Mouse (Mus musculus): ENCODE measurements around the gene 4921517D22Rik. TPM values are rescaled to one million over a fixed set of nuclear protein-coding genes. Genes with fewer than 3 reads are reported as not detected.
"Not testable (repeated sequence)": the region's sequence is repeated elsewhere in the genome, so short reads cannot be mapped to it uniquely, and the experiment has no call there.

The 4921517D22Rik gene
- total and polyA plus RNA-seq, 3 experiments = 0.11 TPM; not detected in 2

DNA sequence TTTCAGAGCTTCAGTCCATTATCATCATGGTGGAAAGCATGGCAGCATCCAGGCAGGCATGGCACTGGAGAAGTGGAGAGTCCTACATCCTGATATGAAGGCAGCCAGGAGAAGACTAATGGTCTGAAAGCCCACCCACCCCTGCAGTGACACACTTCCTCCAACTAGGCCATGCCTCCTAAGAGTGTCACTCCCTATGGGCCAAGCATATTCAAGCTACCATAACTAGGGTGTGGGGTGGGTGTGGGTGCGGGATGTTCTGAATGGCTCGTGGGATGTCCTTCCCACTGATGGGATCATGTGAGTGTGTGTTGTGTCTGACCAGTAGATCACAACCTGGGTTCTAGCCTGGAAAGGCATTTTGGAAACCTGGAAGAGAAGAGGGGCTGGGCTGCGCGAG, 40.0 kb upstream of the 4921517D22Rik start:
- ATAC-seq (ENCODE audit: extremely low read depth, insufficient number of reproducible peaks, low FRiP score, poor library complexity, severe bottlenecking) (no peak), DNase-seq (ENCODE audit: low spot score) (no peak)
- Histone ChIP-seq H3K9me3 (replicated peaks) (no peaks in the 10 kb centered on the region), H3K4me1 (ENCODE audit: insufficient read depth, low read depth, low read length) (peaks cover 64% of the 10 kb centered on the region), H3K4me3 (ENCODE audit: low read depth, low read length) (peak overlapping the region; percentile 45; the same call in 1 of the 2 replicates), H3K36me3 (replicated peaks) (no peaks in the 10 kb centered on the region), H3K27me3 (ENCODE audit: insufficient read depth, low read length) (no peaks in the 10 kb centered on the region; the same call in 1 of the 2 replicates)
- no peak for TF ChIP-seq TAL1 (conservative IDR thresholded peaks at IDR 0.05; ENCODE audit: low read depth, low read length)
- no peak for TF ChIP-seq GATA1 (IDR thresholded peaks at IDR 0.05; ENCODE audit: borderline replicate concordance, low read length)
- TF ChIP-seq POLR2AphosphoS5 (IDR thresholded peaks at IDR 0.05; ENCODE audit: insufficient replicate concordance, low read depth, low read length) = no peak
- TF ChIP-seq CTCF (IDR thresholded peaks at IDR 0.05; ENCODE audit: low read depth, low read length) = no peak
- no peak for TF ChIP-seq GATA2 (IDR thresholded peaks at IDR 0.05; ENCODE audit: borderline replicate concordance, low read depth, low read length)

DNA sequence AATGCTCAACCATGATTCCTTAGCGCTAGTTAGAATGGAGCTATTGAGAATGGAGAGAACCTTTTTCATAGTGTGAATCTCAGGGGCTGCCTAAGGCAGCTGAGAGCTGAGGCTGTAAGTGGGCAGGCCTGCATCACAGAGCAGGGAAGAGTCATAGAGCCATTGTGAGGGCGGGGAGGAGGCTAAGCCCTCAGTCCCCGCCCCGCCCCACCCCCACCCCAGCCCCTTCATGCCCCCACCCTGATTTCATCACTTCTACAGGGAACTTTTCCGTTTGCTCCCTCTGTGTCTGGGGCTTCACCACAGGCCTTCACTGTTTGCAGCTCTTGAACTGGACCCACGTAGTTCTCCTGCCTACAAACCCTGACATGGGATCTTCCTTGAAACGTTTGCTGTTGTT, 37.7 kb upstream of the 4921517D22Rik start, which contains the start of gene Spata31d1d:
Gene Spata31d1d, minus strand, starts transcription at position 101 of the 400 bp plus-strand sequence.
- H3K4me1 ChIP-seq (ENCODE audit: insufficient read depth, low read depth, low read length) = peaks cover 66% of the 10 kb centered on the region
- no peaks in the 10 kb centered on the region for H3K9me3 ChIP-seq (replicated peaks)
- DNase-seq (ENCODE audit: low spot score) = no peak
- no peak for ATAC-seq (ENCODE audit: extremely low read depth, insufficient number of reproducible peaks, low FRiP score, poor library complexity, severe bottlenecking)
- no peak within 1 kb of the TSS for H3K4me3 ChIP-seq (ENCODE audit: low read depth, low read length)
- TF ChIP-seq GATA2 (IDR thresholded peaks at IDR 0.05; ENCODE audit: borderline replicate concordance, low read depth, low read length) (no peak), POLR2AphosphoS5 (IDR thresholded peaks at IDR 0.05; ENCODE audit: insufficient replicate concordance, low read depth, low read length) (no peak), GATA1 (IDR thresholded peaks at IDR 0.05; ENCODE audit: borderline replicate concordance, low read length) (no peak), CTCF (IDR thresholded peaks at IDR 0.05; ENCODE audit: low read depth, low read length) (no peak), TAL1 (conservative IDR thresholded peaks at IDR 0.05; ENCODE audit: low read depth, low read length) (no peak)
- H3K27me3 ChIP-seq (ENCODE audit: insufficient read depth, low read length) = peaks cover 2% of the 10 kb centered on the region; the same call in 1 of the 2 replicates
- no peaks in the 10 kb centered on the region for H3K36me3 ChIP-seq (replicated peaks)

DNA sequence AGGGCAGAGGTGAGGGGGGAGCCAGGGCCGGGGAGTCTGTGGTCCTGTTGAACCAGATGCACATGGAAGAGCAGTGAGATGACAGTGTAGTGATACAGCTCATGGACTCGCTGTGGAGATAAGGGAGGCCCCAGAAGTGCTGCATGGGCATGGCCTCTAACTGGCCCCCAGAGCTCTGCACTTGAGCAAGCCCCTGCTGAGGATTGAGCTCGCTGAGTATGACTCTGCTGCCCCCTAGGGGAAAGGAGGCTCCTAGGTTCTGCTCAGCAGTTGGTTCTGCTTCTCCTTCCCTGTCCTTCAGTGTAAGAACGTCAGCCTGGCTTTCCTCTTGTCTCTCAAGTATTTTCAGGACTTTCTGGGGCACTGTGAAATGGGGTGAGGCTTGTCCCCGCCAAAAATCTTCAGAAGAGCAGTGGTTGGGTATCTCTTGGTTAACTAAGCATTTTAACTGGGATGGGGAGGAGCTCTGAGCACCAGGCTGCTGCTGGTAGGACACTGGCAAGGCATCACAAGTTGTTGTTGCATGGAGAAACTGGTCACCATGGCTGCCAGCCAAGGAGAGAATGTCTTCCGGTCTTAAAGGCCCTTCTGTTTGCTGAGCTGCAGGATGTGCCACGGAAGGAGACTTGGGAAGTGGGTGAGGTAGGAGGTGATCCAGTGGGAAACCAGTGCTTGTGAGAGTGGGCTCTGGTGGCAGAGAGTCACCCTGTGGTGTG, 34.6 kb upstream of the 4921517D22Rik start:
- DNase-seq (ENCODE audit: low spot score) (peak; percentile 78), ATAC-seq (ENCODE audit: extremely low read depth, insufficient number of reproducible peaks, low FRiP score, poor library complexity, severe bottlenecking) (peak; percentile 86)
- H3K27me3 ChIP-seq (ENCODE audit: insufficient read depth, low read length) = peaks cover 14% of the 10 kb centered on the region; the same call in 1 of the 2 replicates
- peaks cover 50% of the 10 kb centered on the region for H3K4me1 ChIP-seq (ENCODE audit: insufficient read depth, low read depth, low read length)
- no peaks in the 10 kb centered on the region for H3K9me3 ChIP-seq (replicated peaks)
- TF ChIP-seq CTCF (IDR thresholded peaks at IDR 0.05; ENCODE audit: low read depth, low read length) = peak; percentile 95
- TF ChIP-seq GATA2 (IDR thresholded peaks at IDR 0.05; ENCODE audit: borderline replicate concordance, low read depth, low read length) = no peak
- H3K4me3 ChIP-seq (ENCODE audit: low read depth, low read length) = no peak overlapping the region
- no peaks in the 10 kb centered on the region for H3K36me3 ChIP-seq (replicated peaks)

DNA sequence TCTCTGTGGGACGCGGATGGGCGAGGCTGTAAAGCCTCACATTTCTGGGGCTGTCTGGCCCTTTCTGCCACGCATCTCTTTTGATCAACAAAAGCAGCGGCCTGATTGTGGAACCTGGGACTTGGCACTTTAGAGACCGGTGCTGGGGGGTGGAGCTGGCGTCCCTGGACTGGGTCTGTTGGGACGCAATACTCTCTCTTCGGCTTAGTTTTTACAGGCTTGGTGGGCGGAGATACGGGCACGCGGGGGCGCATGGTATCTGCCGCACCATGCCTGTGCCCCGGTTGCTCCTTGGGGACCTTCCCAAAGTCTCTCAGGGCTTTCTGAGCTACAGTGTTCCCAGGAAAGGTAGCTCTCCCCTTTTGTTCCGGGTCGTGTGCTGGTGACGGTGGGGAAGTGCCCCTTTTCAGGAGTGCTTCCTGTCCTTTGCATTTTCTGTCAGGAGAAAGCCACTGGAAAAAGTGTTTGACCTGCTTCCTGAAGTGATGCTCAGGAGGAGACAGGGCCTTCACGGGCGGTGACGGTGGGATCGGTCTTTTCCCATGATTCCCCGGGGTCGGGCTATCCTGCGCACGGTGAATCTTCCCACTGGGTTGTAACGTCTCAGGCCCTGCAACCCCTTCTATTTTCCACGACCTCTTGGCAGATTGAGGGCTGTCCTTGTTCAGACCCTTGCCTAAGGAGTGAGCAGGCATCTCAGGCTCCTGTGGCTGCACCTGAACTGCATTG, 32.4 kb upstream of the 4921517D22Rik start:
- peaks cover 36% of the 10 kb centered on the region for H3K4me1 ChIP-seq (ENCODE audit: insufficient read depth, low read depth, low read length)
- TF ChIP-seq TAL1 (conservative IDR thresholded peaks at IDR 0.05; ENCODE audit: low read depth, low read length) = no peak
- no peak for TF ChIP-seq POLR2AphosphoS5 (IDR thresholded peaks at IDR 0.05; ENCODE audit: insufficient replicate concordance, low read depth, low read length)
- TF ChIP-seq GATA2 (IDR thresholded peaks at IDR 0.05; ENCODE audit: borderline replicate concordance, low read depth, low read length) = no peak
- no peak for TF ChIP-seq CTCF (IDR thresholded peaks at IDR 0.05; ENCODE audit: low read depth, low read length)
- no peak for TF ChIP-seq GATA1 (IDR thresholded peaks at IDR 0.05; ENCODE audit: borderline replicate concordance, low read length)
- peaks cover 16% of the 10 kb centered on the region; the same call in 1 of the 2 replicates for H3K27me3 ChIP-seq (ENCODE audit: insufficient read depth, low read length)
- no peak for DNase-seq (ENCODE audit: low spot score)
- no peak for ATAC-seq (ENCODE audit: extremely low read depth, insufficient number of reproducible peaks, low FRiP score, poor library complexity, severe bottlenecking)
- no peak overlapping the region for H3K4me3 ChIP-seq (ENCODE audit: low read depth, low read length)
- H3K9me3 ChIP-seq (replicated peaks) = no peaks in the 10 kb centered on the region
- H3K36me3 ChIP-seq (replicated peaks) = no peaks in the 10 kb centered on the region

DNA sequence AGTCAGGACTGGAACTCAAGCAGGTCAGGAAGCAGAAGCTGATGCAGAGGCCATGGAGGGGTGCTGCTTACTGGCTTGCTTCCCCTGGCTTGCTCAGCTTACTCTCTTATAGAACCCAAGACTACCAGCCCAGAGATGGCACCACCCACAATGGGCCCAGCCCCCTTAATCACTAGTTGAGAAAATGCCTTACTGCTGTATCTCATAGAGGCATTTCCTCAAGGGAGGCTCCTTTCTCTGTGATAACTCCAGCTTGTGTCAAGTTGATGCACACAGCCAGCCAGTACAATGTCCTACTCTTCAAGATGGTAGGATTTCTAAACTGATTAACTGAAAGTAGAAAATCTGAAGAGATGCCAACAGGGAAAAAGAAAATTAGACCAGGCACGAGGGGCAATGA, 28.2 kb upstream of the 4921517D22Rik start:
- not testable (repeated sequence) for DNase-seq (ENCODE audit: low spot score); H3K9me3 ChIP-seq (replicated peaks); H3K36me3 ChIP-seq (replicated peaks); H3K4me3 ChIP-seq (ENCODE audit: low read depth, low read length); ATAC-seq (ENCODE audit: extremely low read depth, insufficient number of reproducible peaks, low FRiP score, poor library complexity, severe bottlenecking)
- peaks cover 22% of the 10 kb centered on the region; the same call in 1 of the 2 replicates for H3K27me3 ChIP-seq (ENCODE audit: insufficient read depth, low read length)
- H3K4me1 ChIP-seq (ENCODE audit: insufficient read depth, low read depth, low read length) = peaks cover 33% of the 10 kb centered on the region

DNA sequence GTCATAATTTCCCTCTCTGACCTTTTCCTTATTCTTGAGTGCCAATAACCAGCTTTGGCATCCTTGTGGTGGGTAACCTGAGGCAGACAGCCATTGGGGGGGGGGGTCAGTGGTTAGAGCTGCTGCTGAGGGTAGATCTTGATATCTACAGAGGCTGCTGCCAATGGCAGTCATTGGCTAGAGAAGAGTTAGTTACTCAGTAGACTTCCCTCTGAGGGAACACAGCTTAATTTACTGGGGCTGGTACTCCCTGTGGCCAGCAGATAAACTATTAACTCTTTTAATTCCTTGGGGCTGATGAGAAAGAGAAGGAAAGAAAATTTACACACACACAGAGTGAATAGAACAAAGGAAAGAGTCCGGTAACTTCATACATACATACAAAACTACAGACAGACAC, 25.6 kb upstream of the 4921517D22Rik start:
- Histone ChIP-seq H3K9me3 (replicated peaks) (no peaks in the 10 kb centered on the region), H3K36me3 (replicated peaks) (no peaks in the 10 kb centered on the region), H3K27me3 (ENCODE audit: insufficient read depth, low read length) (peaks cover 32% of the 10 kb centered on the region), H3K4me1 (ENCODE audit: insufficient read depth, low read depth, low read length) (peaks cover 51% of the 10 kb centered on the region), H3K4me3 (ENCODE audit: low read depth, low read length) (no peak overlapping the region)
- ATAC-seq (ENCODE audit: extremely low read depth, insufficient number of reproducible peaks, low FRiP score, poor library complexity, severe bottlenecking) (peak; percentile 61; the same call in 1 of the 2 replicates), DNase-seq (ENCODE audit: low spot score) (no peak)
- TF ChIP-seq TAL1 (conservative IDR thresholded peaks at IDR 0.05; ENCODE audit: low read depth, low read length) = 0 out of 2 replicates have a peak, but pooled peaks have one; percentile 16
- no peak for TF ChIP-seq POLR2AphosphoS5 (IDR thresholded peaks at IDR 0.05; ENCODE audit: insufficient replicate concordance, low read depth, low read length)
- no peak for TF ChIP-seq GATA2 (IDR thresholded peaks at IDR 0.05; ENCODE audit: borderline replicate concordance, low read depth, low read length)
- no peak for TF ChIP-seq CTCF (IDR thresholded peaks at IDR 0.05; ENCODE audit: low read depth, low read length)
- TF ChIP-seq GATA1 (IDR thresholded peaks at IDR 0.05; ENCODE audit: borderline replicate concordance, low read length) = no peak

DNA sequence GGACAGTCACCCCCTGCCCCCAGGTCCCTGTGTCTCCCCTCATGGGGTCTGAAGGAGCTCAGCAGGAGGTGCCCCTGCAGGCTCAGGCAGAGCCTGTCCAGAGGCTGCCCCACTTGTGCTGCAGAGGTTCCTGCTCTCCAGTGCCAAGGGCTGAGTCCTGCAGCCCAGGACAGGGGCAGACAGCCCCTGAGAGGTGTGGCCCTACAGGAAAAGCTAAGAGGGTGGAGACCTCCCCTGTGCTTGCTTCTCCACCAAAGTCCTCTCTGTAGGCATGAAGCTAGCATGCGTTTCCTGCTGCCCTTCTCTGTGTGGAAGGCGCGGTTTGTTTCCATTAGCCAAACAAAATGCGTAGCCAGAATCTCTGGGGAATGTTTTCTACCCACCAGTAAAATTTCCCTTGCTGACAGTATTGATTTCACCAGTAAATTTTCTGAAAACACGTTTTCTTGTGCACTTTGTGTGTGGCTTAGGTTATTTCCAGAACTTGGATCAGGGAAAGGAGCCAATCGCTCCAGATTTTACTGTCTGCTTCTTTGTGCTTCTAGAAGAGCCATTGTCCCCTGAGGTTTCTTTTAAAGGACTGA, 25.0 kb upstream of the 4921517D22Rik start:
- DNase-seq (ENCODE audit: low spot score); H3K36me3 ChIP-seq (replicated peaks); H3K9me3 ChIP-seq (replicated peaks); ATAC-seq (ENCODE audit: extremely low read depth, insufficient number of reproducible peaks, low FRiP score, poor library complexity, severe bottlenecking); H3K4me3 ChIP-seq (ENCODE audit: low read depth, low read length): not testable (repeated sequence)
- peaks cover 53% of the 10 kb centered on the region for H3K4me1 ChIP-seq (ENCODE audit: insufficient read depth, low read depth, low read length)
- peaks cover 37% of the 10 kb centered on the region for H3K27me3 ChIP-seq (ENCODE audit: insufficient read depth, low read length)

Measured in G1E (cell line).